Mouse (Mus musculus): ENCODE results near the gene Bdh1.
"Not testable (repeated sequence)": the region's sequence is repeated elsewhere in the genome, so short reads cannot be mapped to it uniquely, and the experiment has no call there.

The Bdh1 gene

GRCm38 (mm10) chr16:31465630-31466029 lies 43.5 kb downstream of the Bdh1 start:
- DNase-seq, result no peak

DNA sequence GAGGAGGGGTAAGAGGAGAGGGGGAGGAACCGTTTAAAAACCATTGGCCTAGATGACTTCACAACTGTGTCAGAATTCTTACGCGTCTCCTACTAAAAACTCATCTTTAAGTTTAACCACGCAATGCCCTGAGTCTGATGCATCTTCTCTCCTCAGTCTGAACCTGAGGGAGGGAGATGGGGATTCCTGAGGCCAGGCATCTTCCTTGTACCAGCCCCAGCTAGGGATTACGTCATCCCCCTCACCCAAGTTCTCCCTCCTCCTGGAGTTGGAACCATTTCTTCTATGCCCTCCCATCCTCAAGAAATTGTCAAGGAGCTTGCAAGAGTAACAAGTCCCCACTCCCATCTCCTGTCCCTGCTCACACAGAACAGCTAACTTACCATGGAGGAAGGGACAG lies 44.0 kb downstream of the Bdh1 start:
- DNase-seq, result no peak

DNA sequence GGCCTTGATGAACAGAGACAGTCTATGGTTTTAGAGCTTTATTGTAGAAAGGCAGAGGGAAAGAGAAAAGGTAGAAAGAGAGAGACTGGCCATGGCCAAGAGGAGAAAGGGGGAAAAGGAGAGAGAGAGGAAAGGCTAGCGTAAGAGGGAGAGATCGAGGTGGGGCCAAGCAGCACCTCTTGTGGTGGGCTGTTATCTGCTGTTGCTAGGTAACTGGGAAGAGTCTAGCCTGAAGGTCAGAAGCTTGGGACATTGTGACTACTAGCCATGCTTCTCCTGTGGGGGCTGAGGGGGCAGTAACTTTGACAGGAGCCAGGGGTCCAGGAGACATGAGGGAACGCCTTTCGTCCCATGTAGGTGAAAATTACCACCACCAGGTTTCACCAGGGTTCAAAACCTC lies 48.7 kb downstream of the Bdh1 start:
- DNase-seq, result not testable (repeated sequence)

DNA sequence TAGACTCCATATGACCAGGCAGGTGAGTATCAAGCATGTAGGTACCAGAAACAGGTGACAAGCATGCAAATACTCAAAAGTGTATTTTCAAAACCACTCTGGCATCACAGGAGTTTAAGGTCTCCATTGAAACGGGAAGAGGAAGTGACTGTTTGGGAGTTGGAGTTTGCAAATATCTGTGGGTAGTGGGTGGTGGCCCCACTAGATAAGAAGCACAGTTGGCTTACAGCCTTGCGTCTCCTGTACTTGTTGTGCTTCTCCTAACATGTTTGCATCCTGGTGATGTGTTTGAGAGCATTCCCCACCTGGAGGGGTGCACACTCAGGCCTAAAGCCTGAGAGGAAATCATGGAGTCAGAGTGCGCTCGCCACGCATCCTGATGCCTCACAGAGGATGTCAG lies 49.9 kb downstream of the Bdh1 start:
- DNase-seq, result no peak

DNA sequence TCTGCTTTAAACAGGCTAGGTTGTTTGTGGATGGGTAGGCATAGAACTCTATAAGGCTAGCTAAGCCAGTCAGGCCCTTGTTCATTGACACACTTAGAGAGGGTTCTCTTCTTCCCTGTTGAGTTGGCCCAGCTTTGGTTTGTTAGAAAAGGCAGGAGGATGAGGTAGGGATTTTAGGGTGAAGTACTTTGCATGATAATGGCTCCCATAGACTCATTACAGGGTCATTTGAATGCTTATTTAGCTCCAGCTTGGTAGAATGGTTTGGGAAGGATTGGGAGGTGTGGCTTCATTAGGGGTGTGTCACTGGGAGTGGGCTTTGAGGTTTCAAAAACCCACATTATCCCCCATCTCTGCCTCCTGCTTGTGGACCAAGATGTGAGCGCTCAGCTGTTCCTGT lies 51.1 kb downstream of the Bdh1 start:
- DNase-seq, result no peak

- peak; percentile 90 for DNase-seq
Observed at GRCm38 (mm10) chr16:31475123-31475968, 53.3 kb downstream of the Bdh1 start.

GRCm38 (mm10) chr16:31476872-31477603 lies 55.0 kb downstream of the Bdh1 start:
- DNase-seq, result peak; percentile 79

GRCm38 (mm10) chr16:31485336-31485735 lies 63.3 kb downstream of the Bdh1 start:
- DNase-seq, result no peak

DNA sequence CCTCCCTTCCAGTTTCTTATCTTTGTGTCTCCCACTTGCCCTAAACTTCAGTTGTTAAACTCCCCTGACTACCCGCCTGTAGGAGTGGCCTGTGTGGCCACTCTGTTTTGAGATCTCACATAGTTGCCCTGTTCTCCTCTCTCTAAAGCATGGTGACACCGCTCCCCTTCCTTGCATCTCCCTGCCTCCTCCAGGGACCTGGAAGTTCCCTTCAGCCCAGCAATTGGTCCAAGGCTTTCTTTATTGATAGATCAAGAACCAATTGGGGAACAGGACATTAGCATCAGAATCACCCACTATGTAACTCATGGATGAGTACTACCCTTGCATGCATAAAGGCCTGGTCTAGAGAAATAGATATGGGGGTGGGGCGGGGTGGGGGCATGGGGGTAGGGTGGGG lies 65.2 kb downstream of the Bdh1 start:
- no peak for DNase-seq

GRCm38 (mm10) chr16:31489096-31489495 lies 67.0 kb downstream of the Bdh1 start:
- DNase-seq, result no peak

DNA sequence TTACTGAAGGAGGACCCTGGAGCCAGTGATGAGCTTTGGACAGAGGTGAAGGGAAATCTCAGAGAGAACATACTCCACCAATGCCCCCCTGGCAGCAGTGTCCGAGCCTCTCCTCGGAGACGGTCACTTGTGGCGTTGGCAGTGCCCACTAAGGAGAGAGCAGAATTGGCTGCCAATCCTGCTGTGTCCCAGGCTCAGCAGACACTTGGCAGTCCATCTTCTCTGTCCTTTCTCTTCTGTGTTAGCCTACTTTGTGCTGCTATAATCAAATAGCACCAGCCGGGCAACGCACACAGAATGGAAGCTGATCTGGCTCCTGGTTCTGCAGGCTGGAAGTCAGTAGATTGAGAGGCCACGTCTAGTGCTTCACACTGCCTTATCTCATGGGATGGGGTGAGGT lies 68.9 kb downstream of the Bdh1 start:
- DNase-seq, result no peak

GRCm38 (mm10) chr16:31492921-31493549 lies 71.0 kb downstream of the Bdh1 start:
- DNase-seq, result peak; percentile 82

DNA sequence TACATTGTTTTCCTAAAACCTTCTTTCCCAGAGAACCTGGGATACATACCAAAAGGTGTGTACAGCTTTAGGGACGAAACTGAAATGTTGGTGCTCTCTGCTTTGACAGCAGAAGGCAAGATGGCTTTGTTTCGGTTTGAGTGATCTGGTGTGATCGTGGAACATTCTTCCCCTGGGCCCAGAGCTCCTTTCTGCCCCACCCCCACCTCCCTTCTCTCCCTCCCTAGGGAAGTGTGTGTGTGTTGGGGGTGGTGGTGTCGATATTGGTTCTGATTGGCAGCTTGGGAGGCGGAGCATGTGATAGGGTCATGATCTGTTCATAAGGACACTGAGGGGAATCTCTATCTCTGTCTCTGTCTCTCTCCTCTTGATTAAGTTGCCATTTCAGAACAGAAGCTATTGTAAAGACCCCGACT lies 71.5 kb downstream of the Bdh1 start:
- no peak for DNase-seq

GRCm38 (mm10) chr16:31493991-31494390 lies 71.9 kb downstream of the Bdh1 start:
- DNase-seq, result peak; percentile 84

DNA sequence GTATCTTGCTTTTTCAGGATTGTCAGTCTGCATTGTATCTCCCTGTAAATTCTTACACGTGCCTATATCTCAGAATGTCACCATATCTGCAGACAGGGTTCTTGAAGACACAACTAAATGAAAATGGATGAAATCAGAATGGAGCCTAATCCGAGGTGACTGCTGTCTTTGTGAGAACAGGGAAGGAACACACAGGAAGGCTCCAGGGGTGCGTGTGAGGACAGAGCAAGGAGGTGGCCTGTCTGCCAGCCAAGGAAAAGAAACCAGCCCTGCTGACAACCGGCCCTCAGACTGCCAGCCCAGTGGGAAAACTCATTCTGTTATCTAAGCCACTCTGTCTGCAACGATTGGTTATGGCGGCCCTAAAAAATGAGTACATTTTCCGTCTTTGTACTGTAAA lies 73.3 kb downstream of the Bdh1 start:
- DNase-seq, result peak; percentile 65

DNA sequence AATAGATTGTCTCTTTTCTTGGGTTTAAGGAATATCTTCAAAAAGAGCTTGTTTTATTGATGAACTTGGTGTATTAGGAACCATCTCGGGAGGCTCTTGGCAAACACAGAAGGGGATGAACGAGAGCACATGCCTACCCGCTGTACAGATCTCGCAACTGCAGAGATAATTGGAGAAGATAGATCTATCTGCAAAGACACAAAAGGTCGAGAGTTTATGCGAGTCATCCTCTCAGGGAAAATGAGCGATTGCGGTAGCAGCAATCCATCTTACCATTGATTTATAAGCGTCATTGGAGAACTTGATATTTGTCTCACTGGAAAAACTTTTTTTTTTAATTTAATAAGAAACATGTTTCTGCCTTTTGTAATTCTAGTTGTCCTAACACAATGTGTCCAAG lies 73.7 kb downstream of the Bdh1 start:
- no peak for DNase-seq

DNA sequence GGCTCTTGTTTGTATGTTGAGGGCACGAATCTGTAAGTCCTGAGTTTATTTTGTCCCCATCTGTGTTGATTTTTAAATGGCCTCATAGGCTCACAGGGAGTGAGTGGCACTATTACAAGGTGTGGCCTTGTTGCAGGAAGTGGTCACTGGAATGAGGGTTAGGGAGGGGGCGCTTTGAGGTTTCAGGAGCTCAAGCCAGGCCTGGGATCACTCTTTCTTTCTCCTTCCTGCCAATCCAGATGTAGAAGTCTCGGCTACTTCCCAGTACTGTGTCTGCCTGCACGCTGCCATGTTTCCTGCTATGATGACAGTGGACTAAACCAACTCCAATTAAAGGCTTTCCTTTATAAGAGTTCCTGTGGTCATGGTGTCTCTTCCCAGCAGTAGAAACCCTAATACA lies 76.3 kb downstream of the Bdh1 start:
- no peak for DNase-seq

DNA sequence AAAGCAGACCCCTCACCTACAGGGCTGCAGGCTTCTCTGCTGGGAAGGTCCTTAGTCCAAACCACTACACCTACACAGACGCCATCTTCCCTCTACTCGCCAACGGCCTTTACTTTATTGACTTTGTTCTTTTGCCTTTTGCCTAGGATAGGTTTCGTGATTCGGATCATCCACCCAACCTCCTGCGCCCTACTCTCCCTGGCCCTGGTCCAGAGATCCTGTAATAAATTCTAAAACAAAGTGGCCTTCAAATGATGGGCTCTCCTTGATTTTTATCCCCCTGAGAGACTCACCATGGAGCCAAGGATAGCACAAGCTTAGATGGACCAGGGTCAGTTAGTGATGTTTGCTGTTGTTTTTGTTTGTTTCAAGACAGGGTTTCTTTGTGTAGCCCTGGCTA lies 76.9 kb downstream of the Bdh1 start:
- no peak for DNase-seq

DNA sequence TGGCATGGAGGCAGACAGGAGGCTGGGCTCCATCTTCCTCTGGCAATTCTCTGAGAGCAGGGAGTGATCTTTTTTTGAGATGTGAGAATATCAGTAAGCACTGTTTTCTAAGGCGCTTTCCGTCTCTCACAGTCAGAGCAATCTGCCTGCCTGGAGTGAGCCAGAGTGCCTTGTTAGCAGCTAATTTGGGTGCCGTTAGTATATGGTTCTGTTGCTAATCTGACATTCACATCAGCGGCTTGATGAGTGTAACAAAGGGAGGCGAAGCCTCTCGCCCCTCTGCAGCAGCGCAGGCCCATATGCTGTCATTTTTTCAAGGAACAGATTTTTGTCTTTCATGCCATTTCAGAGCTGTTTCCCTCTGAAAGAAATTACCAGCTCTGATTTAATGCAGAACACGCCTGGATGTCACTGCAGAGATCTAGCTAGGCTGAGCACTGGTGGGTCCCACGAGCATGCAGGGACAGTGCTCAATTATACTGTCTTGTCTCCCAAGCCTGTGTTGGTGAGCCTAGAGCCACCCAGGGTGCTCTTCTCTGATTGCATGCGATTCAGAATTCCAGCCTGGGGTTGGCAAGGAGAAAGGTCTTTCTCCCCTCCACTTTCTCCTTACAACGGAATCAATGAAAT lies 77.7 kb downstream of the Bdh1 start:
- DNase-seq, result no peak

GRCm38 (mm10) chr16:31500532-31500931 lies 78.5 kb downstream of the Bdh1 start:
- DNase-seq, result no peak

DNA sequence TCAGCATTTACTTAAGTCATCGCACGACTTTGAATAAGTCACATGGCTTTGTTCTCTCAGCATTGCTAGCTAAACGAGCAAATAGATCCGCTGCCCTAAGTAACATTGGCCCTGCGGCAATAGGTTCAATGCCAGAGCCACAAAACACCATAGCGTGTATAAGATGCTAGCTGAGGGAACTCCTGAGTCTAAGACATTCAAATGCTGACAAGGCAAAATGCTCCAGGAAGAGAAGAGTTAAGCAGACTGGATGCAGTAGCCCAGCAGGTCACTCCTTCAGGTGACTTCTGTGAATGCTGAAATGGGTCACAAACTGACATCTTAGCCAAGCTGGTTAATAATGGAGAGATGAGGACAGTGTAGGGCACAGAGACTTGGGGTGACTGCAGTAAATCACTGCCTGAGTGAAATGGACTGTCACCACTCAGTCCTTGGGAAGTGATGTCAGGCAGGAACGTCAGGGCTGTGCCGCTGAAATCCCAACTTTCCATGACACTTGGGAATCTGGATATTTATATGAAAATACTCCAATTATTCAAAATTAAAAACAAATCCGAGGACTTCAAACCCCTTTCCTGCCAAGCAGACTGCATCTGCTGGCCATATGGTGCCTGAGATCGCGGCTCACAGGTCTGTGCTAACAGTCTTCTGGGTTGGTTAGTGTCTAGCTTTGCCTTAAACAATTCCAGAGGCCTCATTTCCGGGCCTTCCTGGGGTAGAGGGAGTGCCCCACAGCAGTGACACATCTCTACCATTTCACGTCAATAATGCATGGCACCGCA lies 79.1 kb downstream of the Bdh1 start:
- no peak for DNase-seq

GRCm38 (mm10) chr16:31501751-31502365 lies 79.8 kb downstream of the Bdh1 start:
- DNase-seq, result no peak
